Mouse (Mus musculus) limb, embryonic 12.5 days (tissue): ENCODE measurements around the gene Lmntd1. TPM values are rescaled to one million over a fixed set of nuclear protein-coding genes. Genes with fewer than 3 reads are reported as not detected.

Experiments
- ATAC-seq: fragments of 200-750 bp; cut with Nextera tagmentation; 2 replicates; pipeline ENCODE4 v1.8.0; 2017; ENCODE audit warnings: low read depth, moderate TSS enrichment; ENCODE audit not compliant: insufficient number of reproducible peaks, insufficient read depth, low FRiP score, low TSS enrichment
- H3K27ac ChIP-seq: fragments of 300-500 bp; sonication (generic); 2 replicates; pipeline ENCODE4 v1.5.1; 2016; ENCODE audit warnings: mild to moderate bottlenecking, moderate library complexity
- H3K27me3 ChIP-seq: fragments of 300-500 bp; sonication (generic); 2 replicates; pipeline ENCODE4 v1.6.1; 2016; ENCODE audit warnings: mild to moderate bottlenecking, moderate library complexity
- H3K36me3 ChIP-seq: fragments of 300-500 bp; sonication (generic); 2 replicates; pipeline ENCODE4 v1.6.1; 2016; ENCODE audit warnings: mild to moderate bottlenecking, moderate library complexity
- H3K4me1 ChIP-seq: fragments of 300-500 bp; sonication (generic); replicated peaks from 2 replicates; pipeline ENCODE4 v1.6.1; 2016
- H3K4me2 ChIP-seq: fragments of 300-500 bp; sonication (generic); 2 replicates; pipeline ENCODE4 v1.6.1; 2016; ENCODE audit warnings: mild to moderate bottlenecking, moderate library complexity
- H3K4me3 ChIP-seq: fragments of 300-500 bp; sonication (generic); replicated peaks from 2 replicates; pipeline ENCODE4 v1.5.1; 2016; ENCODE audit warnings: mild to moderate bottlenecking
- H3K9ac ChIP-seq: fragments of 300-500 bp; sonication (generic); replicated peaks from 2 replicates; pipeline ENCODE4 v1.6.1; 2016; ENCODE audit warnings: mild to moderate bottlenecking, moderate library complexity
- H3K9me3 ChIP-seq: fragments of 300-500 bp; sonication (generic); 2 replicates; pipeline ENCODE4 v1.6.1; 2016; ENCODE audit warnings: mild to moderate bottlenecking, moderate library complexity
- WGBS: fragments of 180-500 bp; shearing (Covaris S2); methylation state at CpG from one replicate; pipeline ENCODE4 v1.1.7; 2016; 5-methylcytosine and 5-hydroxymethylcytosine counted together
- polyA plus RNA-seq: library from polyadenylated mRNA; unstranded; fragments of >200 nt; fragmentation: Nextera tagmentation; extraction: Ambion mirVana; gene quantifications from 2 replicates; pipeline ENCODE4 v1.2.1, GENCODE M21; 2016

The Lmntd1 gene
- polyA plus RNA-seq, 1 experiment from 2014 or later, result 0.18 TPM

DNA sequence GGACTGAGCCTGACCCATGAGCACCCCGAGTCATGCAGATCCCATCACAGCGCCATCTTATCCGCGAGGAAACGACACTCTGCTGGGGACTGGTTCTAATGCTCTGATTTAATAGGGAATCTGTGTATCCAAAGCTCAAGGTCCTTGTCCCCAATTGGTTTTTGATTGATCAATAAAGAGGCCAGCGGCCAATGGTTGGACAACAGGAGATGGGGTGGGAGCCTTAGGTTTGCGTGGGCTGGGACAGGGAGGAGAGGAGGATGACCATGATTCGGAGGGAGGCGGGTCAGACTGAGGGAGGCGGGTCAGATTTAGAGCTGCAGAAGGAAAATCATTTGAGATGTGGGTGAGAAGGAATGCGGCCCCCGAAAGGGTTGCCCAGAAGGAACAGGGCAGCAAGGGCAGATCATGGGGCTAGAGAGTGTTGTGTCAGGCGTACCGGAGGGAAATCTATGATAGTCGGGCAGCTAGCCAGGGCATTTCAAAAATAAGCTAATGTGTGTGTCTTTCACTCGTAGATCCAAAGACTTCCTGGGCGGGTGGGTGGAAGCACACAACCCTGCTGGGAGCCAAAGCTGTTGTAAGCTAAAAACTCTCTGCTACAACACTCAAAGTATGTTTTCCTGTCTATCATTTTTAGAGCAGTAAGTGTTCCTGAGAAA is 131.3 kb downstream of the Lmntd1 start:
- Histone ChIP-seq H3K4me2 (no peak overlapping the region), H3K9me3 (no peaks in the 10 kb centered on the region), H3K4me3 (no peak overlapping the region), H3K9ac (no peak overlapping the region), H3K27me3 (no peaks in the 10 kb centered on the region), H3K36me3 (no peaks in the 10 kb centered on the region), H3K27ac (peak overlapping the region; percentile 35; the same call in 1 of the 2 replicates), H3K4me1 (peaks cover 41% of the 10 kb centered on the region)
- ATAC-seq, result no peak
- 86% methylated on average over 17 of the region's 17 CpGs for WGBS

DNA sequence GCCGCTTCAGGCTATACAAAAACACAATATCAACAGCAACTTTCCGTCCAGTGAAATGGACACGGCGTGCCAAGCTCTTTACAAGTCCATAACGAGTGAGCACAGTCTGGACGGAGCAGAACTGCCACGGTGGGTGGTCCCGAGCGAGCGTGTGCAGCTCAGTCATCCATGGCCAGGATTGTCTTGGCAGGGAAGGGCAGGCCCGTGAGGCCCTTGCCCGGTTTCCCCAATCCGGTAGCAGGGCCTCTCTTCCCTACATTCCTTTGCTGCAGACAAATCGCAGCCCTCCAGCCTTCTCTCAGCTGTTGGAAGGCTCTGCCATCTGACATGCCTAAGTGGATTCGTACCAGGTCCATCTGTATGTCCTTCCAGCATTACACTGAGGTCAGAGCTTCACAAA is 132.2 kb downstream of the Lmntd1 start:
- Histone ChIP-seq H3K4me1 (peaks cover 38% of the 10 kb centered on the region), H3K4me2 (peak overlapping the region; percentile 5; the same call in 1 of the 2 replicates), H3K27ac (peak overlapping the region; percentile 2; the same call in 1 of the 2 replicates), H3K9ac (peak overlapping the region; percentile 14; the same call in 1 of the 2 replicates), H3K27me3 (no peaks in the 10 kb centered on the region), H3K36me3 (no peaks in the 10 kb centered on the region), H3K4me3 (no peak overlapping the region), H3K9me3 (no peaks in the 10 kb centered on the region)
- ATAC-seq, result 0 out of 2 replicates have a peak, but pooled peaks have one; percentile 21
- WGBS, result 39% methylated on average over 15 of the region's 15 CpGs

- Histone ChIP-seq H3K9ac (no peak overlapping the region), H3K4me1 (peaks cover 24% of the 10 kb centered on the region), H3K4me2 (no peak overlapping the region), H3K27me3 (no peaks in the 10 kb centered on the region), H3K27ac (peak overlapping the region; percentile 62; the same call in 1 of the 2 replicates), H3K4me3 (no peak overlapping the region), H3K36me3 (no peaks in the 10 kb centered on the region), H3K9me3 (no peaks in the 10 kb centered on the region)
- WGBS, result 71% methylated on average over 4 of the region's 4 CpGs
- no peak for ATAC-seq
Measured at GRCm38 (mm10) chr6:145478821-145479271, 135.3 kb downstream of the Lmntd1 start.

GRCm38 (mm10) chr6:145477367-145477905 is 136.7 kb downstream of the Lmntd1 start:
- whole genome bisulfite sequencing, result 49% methylated on average over 10 of the region's 10 CpGs
- no peak for ATAC-seq
- no peaks in the 10 kb centered on the region for H3K9me3 ChIP-seq
- no peaks in the 10 kb centered on the region for H3K36me3 ChIP-seq
- peaks cover 22% of the 10 kb centered on the region for H3K4me1 ChIP-seq
- no peak overlapping the region for H3K4me3 ChIP-seq
- no peak overlapping the region for H3K9ac ChIP-seq
- H3K4me2 ChIP-seq, result no peak overlapping the region
- H3K27ac ChIP-seq, result no peak overlapping the region
- no peaks in the 10 kb centered on the region for H3K27me3 ChIP-seq

DNA sequence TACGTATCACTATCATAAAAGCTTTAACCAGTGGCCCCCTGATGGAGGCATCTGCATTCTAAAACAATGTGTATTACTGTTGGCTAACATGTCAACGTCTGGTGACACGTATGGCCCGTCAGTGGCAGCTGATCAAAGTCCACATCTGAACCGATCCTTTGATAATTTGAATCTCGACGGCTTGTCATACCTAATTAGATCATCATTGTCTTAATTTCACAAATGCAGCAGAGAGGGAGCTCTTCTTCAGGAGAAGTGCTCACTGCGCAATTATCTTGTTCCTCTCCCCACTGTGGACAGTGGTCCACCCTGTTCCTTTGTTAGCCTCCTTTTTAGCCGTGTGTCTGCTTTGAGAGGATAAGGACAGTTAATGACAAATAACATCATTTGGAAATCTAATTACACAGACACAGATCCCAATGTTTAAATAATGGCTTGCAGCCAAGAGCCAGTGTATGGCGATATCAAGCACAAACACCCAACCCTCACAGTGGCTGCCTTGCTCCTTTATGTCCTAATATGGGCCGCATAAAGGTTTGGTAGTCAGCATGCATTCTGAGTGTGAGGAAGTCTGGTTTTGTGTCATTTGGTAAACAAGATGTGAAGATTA is 142.4 kb downstream of the Lmntd1 start:
- H3K4me1 ChIP-seq, result peaks cover 7% of the 10 kb centered on the region; the same call in 1 of the 2 replicates
- no peak overlapping the region for H3K4me2 ChIP-seq
- H3K27me3 ChIP-seq, result no peaks in the 10 kb centered on the region
- WGBS, result 87% methylated on average over 11 of the region's 11 CpGs
- H3K9me3 ChIP-seq, result peaks cover 6% of the 10 kb centered on the region; the same call in 1 of the 2 replicates
- H3K4me3 ChIP-seq, result no peak overlapping the region
- H3K36me3 ChIP-seq, result no peaks in the 10 kb centered on the region
- no peak overlapping the region for H3K27ac ChIP-seq
- no peak for ATAC-seq
- no peak overlapping the region for H3K9ac ChIP-seq

DNA sequence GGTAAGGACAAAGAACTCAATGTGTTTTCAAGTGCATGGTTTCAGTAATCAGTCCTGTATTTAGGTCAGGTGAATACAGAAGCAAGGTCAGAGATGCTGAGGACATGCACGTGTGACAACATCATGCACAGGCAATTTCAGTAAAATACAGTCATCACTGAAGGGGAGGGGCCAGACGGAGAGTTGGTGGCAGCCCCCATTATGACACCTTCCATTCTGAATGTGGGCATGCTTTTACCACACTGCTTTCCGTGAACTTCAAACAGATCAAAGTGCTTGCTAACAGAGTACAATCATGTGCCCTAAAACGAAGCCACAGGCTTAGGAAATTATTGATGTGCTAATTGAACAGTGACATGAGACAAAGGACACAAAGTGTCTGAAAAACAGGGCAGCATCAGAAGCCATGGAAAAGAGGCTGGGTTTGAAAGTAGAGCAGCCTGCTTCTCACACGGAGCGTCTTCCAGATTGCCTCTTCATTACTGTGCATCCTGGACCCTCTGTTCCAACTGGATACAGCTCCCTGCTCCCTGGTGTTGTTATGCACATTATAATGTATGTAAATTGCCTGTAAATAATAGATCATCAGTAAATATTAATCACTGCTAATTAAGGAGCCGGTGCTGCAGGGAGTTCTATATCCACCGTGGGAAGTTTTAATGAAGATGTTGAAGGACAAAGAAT is 144.7 kb downstream of the Lmntd1 start:
- H3K4me1 ChIP-seq, result peaks cover 7% of the 10 kb centered on the region; the same call in 1 of the 2 replicates
- no peak for ATAC-seq
- H3K36me3 ChIP-seq, result no peaks in the 10 kb centered on the region
- H3K27me3 ChIP-seq, result no peaks in the 10 kb centered on the region
- peaks cover 6% of the 10 kb centered on the region; the same call in 1 of the 2 replicates for H3K9me3 ChIP-seq
- WGBS, result 53% methylated on average over 8 of the region's 8 CpGs
- no peak overlapping the region for H3K27ac ChIP-seq
- no peak overlapping the region for H3K4me2 ChIP-seq
- no peak overlapping the region for H3K9ac ChIP-seq
- H3K4me3 ChIP-seq, result no peak overlapping the region

DNA sequence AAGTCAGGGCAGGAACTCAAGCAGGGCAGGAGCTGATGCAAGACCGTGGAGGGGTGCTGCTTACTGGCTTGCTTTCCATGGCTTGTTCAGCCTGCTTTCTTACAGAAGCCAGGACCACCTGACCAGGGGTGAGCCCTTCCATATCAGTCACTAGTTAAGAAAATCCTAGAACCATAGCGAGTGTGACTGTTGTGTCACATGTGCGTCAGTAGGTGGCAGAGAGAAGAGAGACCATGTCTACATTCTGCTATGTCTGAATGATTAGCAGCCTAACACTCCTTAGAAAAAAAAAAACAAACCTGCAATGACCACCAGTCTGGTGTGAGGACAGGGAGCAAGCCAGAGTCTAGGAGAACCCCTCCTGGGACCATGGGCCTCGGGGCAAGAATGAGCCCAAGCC is 150.1 kb downstream of the Lmntd1 start:
- Histone ChIP-seq H3K27ac (no peak overlapping the region), H3K4me3 (no peak overlapping the region), H3K36me3 (no peaks in the 10 kb centered on the region), H3K27me3 (no peaks in the 10 kb centered on the region), H3K9ac (no peak overlapping the region), H3K4me1 (peaks cover 35% of the 10 kb centered on the region), H3K9me3 (peaks cover 6% of the 10 kb centered on the region; the same call in 1 of the 2 replicates), H3K4me2 (no peak overlapping the region)
- no peak for ATAC-seq
- WGBS, result 89% methylated on average over 4 of the region's 4 CpGs

DNA sequence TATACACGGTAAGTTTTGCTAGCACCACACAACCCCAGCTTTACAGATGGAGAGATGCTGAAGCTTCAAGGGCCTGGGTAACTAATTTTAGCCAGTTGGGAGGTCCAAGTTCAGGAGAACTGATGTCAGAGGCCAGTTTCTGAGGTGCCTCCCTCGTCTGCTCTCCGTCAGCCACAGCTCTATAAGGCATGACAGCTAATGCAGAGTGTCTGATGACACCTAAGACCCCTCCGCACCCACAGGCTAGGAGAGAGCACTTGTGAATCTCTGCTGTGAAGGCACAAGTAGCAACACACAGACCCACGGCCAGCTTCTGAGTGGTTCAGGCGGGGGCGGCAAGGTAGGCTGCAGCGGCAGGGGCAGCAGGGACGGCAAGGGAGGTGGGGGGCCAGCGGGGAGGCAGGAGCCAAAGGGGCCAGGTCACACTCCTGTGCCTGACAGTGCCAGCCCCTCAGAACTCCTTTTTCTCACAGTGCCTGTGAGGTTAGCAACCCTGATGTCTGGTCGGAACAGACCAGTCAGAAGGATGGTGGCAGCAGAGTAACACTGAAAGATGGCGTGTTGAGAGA is 151.4 kb downstream of the Lmntd1 start:
- ATAC-seq, result no peak
- no peak overlapping the region for H3K4me3 ChIP-seq
- peaks cover 39% of the 10 kb centered on the region for H3K4me1 ChIP-seq
- H3K27ac ChIP-seq, result no peak overlapping the region
- peaks cover 6% of the 10 kb centered on the region; the same call in 1 of the 2 replicates for H3K9me3 ChIP-seq
- WGBS, result 56% methylated on average over 12 of the region's 12 CpGs
- H3K9ac ChIP-seq, result no peak overlapping the region
- H3K4me2 ChIP-seq, result no peak overlapping the region
- no peaks in the 10 kb centered on the region for H3K27me3 ChIP-seq
- no peaks in the 10 kb centered on the region for H3K36me3 ChIP-seq

DNA sequence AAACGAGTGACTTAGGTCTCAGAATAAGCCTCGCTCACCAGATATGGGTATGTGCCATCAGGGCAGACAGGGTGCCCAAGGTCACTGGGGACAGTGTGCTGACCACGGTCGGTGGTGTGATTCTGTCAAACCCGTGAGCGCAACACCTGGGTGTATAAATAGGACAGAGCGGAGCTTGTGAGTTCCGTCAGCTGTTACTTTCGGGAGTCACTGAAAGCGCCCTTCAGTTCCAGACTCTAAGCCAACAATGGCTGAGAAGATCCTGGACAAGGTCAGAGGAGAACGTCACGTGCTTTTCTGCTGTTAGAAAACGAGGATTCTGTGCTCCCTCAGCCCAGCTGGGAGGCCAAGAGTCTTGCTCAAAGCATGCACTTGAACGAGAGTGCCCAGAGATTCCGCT is 157.1 kb downstream of the Lmntd1 start:
- Histone ChIP-seq H3K4me2 (no peak overlapping the region), H3K36me3 (no peaks in the 10 kb centered on the region), H3K4me3 (no peak overlapping the region), H3K4me1 (peaks cover 25% of the 10 kb centered on the region), H3K9me3 (no peaks in the 10 kb centered on the region), H3K27ac (no peak overlapping the region), H3K9ac (no peak overlapping the region), H3K27me3 (peaks cover 7% of the 10 kb centered on the region)
- ATAC-seq, result no peak
- WGBS, result 84% methylated on average over 15 of the region's 15 CpGs

- Histone ChIP-seq H3K9me3 (no peaks in the 10 kb centered on the region), H3K36me3 (no peaks in the 10 kb centered on the region), H3K4me1 (peaks cover 45% of the 10 kb centered on the region), H3K27me3 (peaks cover 5% of the 10 kb centered on the region), H3K4me2 (no peak overlapping the region), H3K9ac (no peak overlapping the region), H3K4me3 (no peak overlapping the region), H3K27ac (no peak overlapping the region)
- WGBS, result 70% methylated on average over 15 of the region's 15 CpGs
- ATAC-seq, result no peak
Measured at GRCm38 (mm10) chr6:145450628-145451403, 163.3 kb downstream of the Lmntd1 start.
